Mouse (Mus musculus) left cerebral cortex, postnatal 4 days (tissue): Measurements from ENCODE around the gene Nr1h2. TPM values are rescaled to one million over a fixed set of nuclear protein-coding genes. Genes with fewer than 3 reads are reported as not detected.

Source experiments
- DNase-seq: peaks from one replicate; pipeline ENCODE4 v3.0.0-alpha.2; 2022
- intact Hi-C: fragments of 180-260 bp; cut with DNase I; formaldehyde crosslinking; loops from one replicate; pipeline ENCODE4 v1.15.1; 2025
- total RNA-seq, 2 experiments: library from RNA; stranded (reverse); gene quantifications; 2 replicates each; pipeline ENCODE4 v1.2.3; 2021

The Nr1h2 gene
- total RNA-seq, 2 experiments from 2014 or later, result 44.4 to 55.0 TPM

GRCm38 (mm10) chr7:44551301-44551700 lies 2.5 kb downstream of the Nr1h2 start:
- intact Hi-C loops, result no loop called here
- DNase-seq, result no peak

- intact Hi-C loops, result no loop called here
- no peak for DNase-seq
These were observed 3.4 kb downstream of the Nr1h2 start for GRCm38 (mm10) chr7:44550409-44550678.

- intact Hi-C loops, result no loop called here
- DNase-seq, result no peak
These were observed 3.9 kb downstream of the Nr1h2 start for GRCm38 (mm10) chr7:44549621-44550408.

GRCm38 (mm10) chr7:44548497-44549087 lies 5.2 kb downstream of the Nr1h2 start, which contains the start of gene Pold1:
TSS of gene Pold1 (minus strand) at chr7:44548849.
- peak; percentile 100 for DNase-seq
- intact Hi-C loops, result no loop called here

- intact Hi-C loops, result no loop called here
- DNase-seq, result peak; percentile 51
These were observed 6.0 kb downstream of the Nr1h2 start for GRCm38 (mm10) chr7:44547725-44548124.

- intact Hi-C loops, result no loop called here
- no peak for DNase-seq
These were observed 6.7 kb downstream of the Nr1h2 start for GRCm38 (mm10) chr7:44547041-44547440.

GRCm38 (mm10) chr7:44546274-44546673 lies 7.5 kb downstream of the Nr1h2 start:
- intact Hi-C loops, result no loop called here
- no peak for DNase-seq

GRCm38 (mm10) chr7:44543071-44543470 lies 10.7 kb downstream of the Nr1h2 start:
- intact Hi-C loops, result no loop called here
- no peak for DNase-seq

- DNase-seq, result no peak
- intact Hi-C loops, result no loop called here
These were observed 11.2 kb downstream of the Nr1h2 start for GRCm38 (mm10) chr7:44542555-44542954.

- no peak for DNase-seq
- intact Hi-C loops, result no loop called here
These were observed 14.8 kb downstream of the Nr1h2 start for GRCm38 (mm10) chr7:44538756-44539624.

GRCm38 (mm10) chr7:44537496-44537895 lies 16.3 kb downstream of the Nr1h2 start:
- peak; percentile 45 for DNase-seq

GRCm38 (mm10) chr7:44537009-44537408 lies 16.7 kb downstream of the Nr1h2 start:
- no peak for DNase-seq
- intact Hi-C loops, result no loop called here

More at GRCm38 (mm10) chr7:44537496-44537895, 16.3 kb downstream of the Nr1h2 start:
- intact Hi-C loops, result no loop called here

- peak; percentile 56 for DNase-seq
- intact Hi-C loops, result no loop called here
These were observed 17.2 kb downstream of the Nr1h2 start for GRCm38 (mm10) chr7:44536590-44536968.

GRCm38 (mm10) chr7:44535657-44536589 lies 17.8 kb downstream of the Nr1h2 start:
- intact Hi-C loops, result no loop called here
- no peak for DNase-seq

GRCm38 (mm10) chr7:44534656-44535441 lies 18.9 kb downstream of the Nr1h2 start:
- intact Hi-C loops, result no loop called here
- DNase-seq, result no peak

- DNase-seq, result no peak
- intact Hi-C loops, result no loop called here
These were observed 19.5 kb downstream of the Nr1h2 start for GRCm38 (mm10) chr7:44534242-44534641.

- no peak for DNase-seq
- intact Hi-C loops, result no loop called here
These were observed 20.1 kb downstream of the Nr1h2 start for GRCm38 (mm10) chr7:44533746-44534045.

GRCm38 (mm10) chr7:44532918-44533745 lies 20.6 kb downstream of the Nr1h2 start:
- intact Hi-C loops, result no loop called here
- DNase-seq, result no peak
